Mouse (Mus musculus) hindbrain, postnatal 0 days (tissue): Measurements from ENCODE around the gene Gprc5b. TPM values are rescaled to one million over a fixed set of nuclear protein-coding genes. Genes with fewer than 3 reads are reported as not detected.

Experiments used
- ATAC-seq: fragments of 200-750 bp; cut with Nextera tagmentation; 2 replicates; pipeline ENCODE4 v1.8.0; 2017; ENCODE audit warnings: mild to moderate bottlenecking, moderate TSS enrichment, moderate library complexity
- DNase-seq: peaks from one replicate; pipeline ENCODE4 v3.0.0-alpha.2; 2015; ENCODE audit warnings: low spot score
- H3K27ac ChIP-seq: fragments of 300-500 bp; sonication (generic); 2 replicates; pipeline ENCODE4 v1.5.1; 2014; ENCODE audit warnings: mild to moderate bottlenecking
- H3K27me3 ChIP-seq: fragments of 300-500 bp; sonication (generic); 2 replicates; pipeline ENCODE4 v1.6.1; 2014; ENCODE audit warnings: low read length, mixed read lengths; ENCODE audit not compliant: insufficient read depth
- H3K36me3 ChIP-seq: fragments of 300-500 bp; sonication (generic); 2 replicates; pipeline ENCODE4 v1.6.1; 2014; ENCODE audit warnings: low read length, mixed read lengths; ENCODE audit not compliant: insufficient read depth
- H3K4me1 ChIP-seq: fragments of 300-500 bp; sonication (generic); 2 replicates; pipeline ENCODE4 v1.6.1; 2014; ENCODE audit warnings: antibody characterized with exemption, low read length, mixed read lengths; ENCODE audit not compliant: insufficient read depth
- H3K4me2 ChIP-seq: fragments of 300-500 bp; sonication (generic); 2 replicates; pipeline ENCODE4 v1.6.1; 2014; ENCODE audit warnings: low read depth, mild to moderate bottlenecking, low read length, moderate library complexity, mixed read lengths
- H3K4me3 ChIP-seq: fragments of 300-500 bp; sonication (generic); 2 replicates; pipeline ENCODE4 v1.5.1; 2014; ENCODE audit warnings: low read length
- H3K9ac ChIP-seq: fragments of 300-500 bp; sonication (generic); replicated peaks from 2 replicates; pipeline ENCODE4 v1.6.1; 2014; ENCODE audit warnings: mild to moderate bottlenecking, low read length, moderate library complexity, mixed read lengths
- H3K9me3 ChIP-seq: fragments of 300-500 bp; sonication (generic); 2 replicates; pipeline ENCODE4 v1.6.1; 2016; ENCODE audit warnings: low read length, mixed read lengths
- CTCF ChIP-seq: IDR thresholded peaks from 2 replicates; pipeline ENCODE4 v1.5.1; 2016; ENCODE audit warnings: antibody characterized with exemption, control low read depth, low read depth
- WGBS: fragments of 180-500 bp; shearing (Covaris S2); extraction: QIAGEN DNeasy Blood & Tissue Kit; methylation state at CpG from one replicate; pipeline ENCODE4 v1.1.7; 2014; 5-methylcytosine and 5-hydroxymethylcytosine counted together
- polyA plus RNA-seq: library from polyadenylated mRNA; unstranded; fragments of >200 nt; fragmentation: Nextera tagmentation; extraction: Ambion mirVana; gene quantifications from 2 replicates; pipeline ENCODE4 v1.2.1, GENCODE M21; 2015
- total RNA-seq: library from RNA; depleted of rRNA; stranded (reverse); fragments of >200 nt; gene quantifications from 2 replicates; pipeline ENCODE4 v1.2.3, GENCODE M21; 2014

Gprc5b gene
- total and polyA plus RNA-seq, 2 experiments from 2014 or later = 9.5 to 56.9 TPM

DNA sequence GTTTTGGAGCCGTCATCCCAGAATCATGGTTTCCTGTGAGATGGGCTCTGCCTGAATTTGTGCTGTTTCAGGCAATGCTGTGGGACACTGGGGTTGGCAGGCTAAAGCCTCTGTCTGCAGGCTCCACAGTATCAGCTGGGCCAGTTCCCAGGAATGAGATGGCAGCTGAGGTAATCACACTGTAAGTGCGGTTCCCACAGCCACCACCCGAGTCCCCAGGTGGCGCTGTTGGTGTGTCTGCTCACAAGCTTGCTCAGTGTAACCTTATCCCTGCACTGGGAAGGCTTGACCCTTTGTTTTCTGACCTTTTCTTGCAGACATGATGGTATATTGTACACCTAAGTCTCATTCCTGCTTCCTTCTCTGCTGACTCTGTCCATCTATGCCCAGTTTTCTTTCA lies 24.5 kb upstream of the Gprc5b start:
- no peaks in the 10 kb centered on the region for H3K4me1 ChIP-seq
- peak; percentile 91 for DNase-seq
- no peaks in the 10 kb centered on the region for H3K36me3 ChIP-seq
- no peak overlapping the region for H3K4me2 ChIP-seq
- no peaks in the 10 kb centered on the region for H3K27me3 ChIP-seq
- H3K9me3 ChIP-seq = no peaks in the 10 kb centered on the region
- 13% methylated on average over 4 of the region's 4 CpGs for WGBS
- H3K27ac ChIP-seq = no peak overlapping the region
- peak; percentile 84 for ATAC-seq
- no peak overlapping the region for H3K9ac ChIP-seq
- H3K4me3 ChIP-seq = no peak overlapping the region
- peak; percentile 92 for TF ChIP-seq CTCF

DNA sequence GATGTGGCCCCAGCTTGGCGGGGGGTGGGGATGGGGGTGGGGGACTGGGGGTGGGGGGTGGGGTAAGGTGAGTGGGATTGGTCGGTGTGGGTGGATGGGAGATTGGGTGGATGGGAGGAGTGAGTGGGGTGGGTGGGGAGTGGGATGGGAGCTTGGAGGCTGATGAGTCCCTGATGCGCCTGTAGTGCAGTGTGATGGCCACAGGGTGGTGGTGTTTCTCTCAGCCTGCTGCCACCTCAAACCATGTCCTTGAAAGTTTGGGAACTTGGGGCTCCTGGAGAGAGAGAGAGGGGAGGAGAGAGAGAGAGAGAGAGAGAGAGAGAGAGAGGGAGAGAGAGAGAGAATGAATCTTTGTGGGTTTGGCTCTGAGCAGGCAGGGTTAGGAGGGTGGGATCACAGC lies 20.7 kb upstream of the Gprc5b start:
- DNase-seq = peak; percentile 80
- peak; percentile 34; the same call in 1 of the 2 replicates for ATAC-seq
- TF ChIP-seq CTCF = peak; percentile 80
- 4% methylated on average over 3 of the region's 3 CpGs for WGBS
- Histone ChIP-seq H3K36me3 (no peaks in the 10 kb centered on the region), H3K9ac (no peak overlapping the region), H3K27me3 (no peaks in the 10 kb centered on the region), H3K27ac (no peak overlapping the region), H3K4me3 (no peak overlapping the region), H3K4me2 (no peak overlapping the region), H3K9me3 (no peaks in the 10 kb centered on the region), H3K4me1 (no peaks in the 10 kb centered on the region)

DNA sequence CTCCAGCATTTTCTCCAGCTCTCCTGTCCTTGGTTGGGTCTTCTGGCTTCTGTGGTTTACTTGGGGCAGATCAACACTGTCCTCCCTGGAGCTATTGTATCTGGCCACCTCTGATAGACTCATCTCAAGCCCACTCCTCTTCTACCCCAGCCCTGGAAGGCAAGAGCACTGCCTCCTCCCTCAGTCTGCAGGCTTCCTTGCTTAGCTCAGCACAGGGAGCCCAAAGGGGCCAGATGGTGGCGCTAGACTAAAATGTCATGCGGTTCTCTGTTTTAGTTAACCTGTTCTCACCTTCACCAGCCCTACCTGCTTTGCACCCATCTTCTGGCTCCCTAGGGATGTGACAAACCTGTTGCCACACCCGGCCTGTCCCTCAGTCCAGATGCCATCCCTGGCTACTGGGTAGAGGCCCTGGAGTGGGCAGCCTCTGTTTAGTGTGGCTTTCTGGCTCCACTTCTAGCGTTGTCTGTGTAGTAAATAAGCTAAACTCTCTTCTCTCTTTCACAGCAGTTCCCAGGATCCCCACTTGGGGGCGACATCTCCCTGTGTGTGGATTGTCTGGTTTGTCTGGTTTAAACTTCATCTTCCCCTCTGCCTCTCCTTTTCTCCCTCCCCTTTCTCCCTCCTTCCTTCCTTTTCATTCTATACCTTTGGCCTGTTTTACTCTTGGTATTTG lies 16.0 kb upstream of the Gprc5b start:
- peak; percentile 95 for TF ChIP-seq CTCF

DNA sequence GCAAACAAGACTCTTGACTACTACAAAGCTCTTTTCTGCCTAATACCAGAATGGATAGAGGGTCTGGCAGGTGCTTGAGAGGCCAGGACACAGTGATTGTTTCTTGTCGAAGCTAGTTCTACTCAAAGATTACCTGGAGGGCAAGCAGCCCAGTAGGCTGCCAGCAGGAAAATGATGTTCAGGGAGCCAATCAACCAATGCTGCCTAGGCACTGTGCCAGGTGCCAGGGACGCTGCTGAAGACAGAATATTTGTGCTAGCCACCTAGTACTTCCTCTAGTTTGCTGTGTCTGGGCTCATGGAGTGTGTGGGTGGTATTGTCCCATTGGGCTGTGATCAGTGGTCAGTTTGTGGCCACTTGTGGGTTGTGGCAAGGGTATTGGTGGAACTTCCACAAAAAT lies 7.5 kb upstream of the Gprc5b start:
- Histone ChIP-seq H3K27ac (no peak overlapping the region), H3K4me2 (no peak overlapping the region), H3K4me3 (no peak overlapping the region), H3K27me3 (no peaks in the 10 kb centered on the region), H3K9ac (no peak overlapping the region), H3K36me3 (no peaks in the 10 kb centered on the region), H3K4me1 (no peaks in the 10 kb centered on the region), H3K9me3 (no peaks in the 10 kb centered on the region)
- DNase-seq (no peak), ATAC-seq (no peak)
- no peak for TF ChIP-seq CTCF
- 28% methylated on average over 2 of the region's 2 CpGs for WGBS

More for the DNA sequence above, 16.0 kb upstream of the Gprc5b start:
- Histone ChIP-seq H3K9me3 (no peaks in the 10 kb centered on the region), H3K9ac (no peak overlapping the region), H3K27me3 (no peaks in the 10 kb centered on the region), H3K27ac (no peak overlapping the region), H3K4me1 (no peaks in the 10 kb centered on the region), H3K36me3 (no peaks in the 10 kb centered on the region), H3K4me2 (no peak overlapping the region), H3K4me3 (no peak overlapping the region)
- 16% methylated on average over 5 of the region's 5 CpGs for WGBS
- DNase-seq (peak; percentile 82), ATAC-seq (peak; percentile 74)

- no peak for ATAC-seq
- H3K4me3 ChIP-seq = no peak overlapping the region
- H3K27ac ChIP-seq = no peak overlapping the region
- H3K27me3 ChIP-seq = no peaks in the 10 kb centered on the region
- no peaks in the 10 kb centered on the region for H3K4me1 ChIP-seq
- H3K36me3 ChIP-seq = no peaks in the 10 kb centered on the region
- no peak for TF ChIP-seq CTCF
- no peak for DNase-seq
- no peaks in the 10 kb centered on the region for H3K9me3 ChIP-seq
- WGBS = 52% methylated on average over 2 of the region's 2 CpGs
- H3K4me2 ChIP-seq = no peak overlapping the region
- no peak overlapping the region for H3K9ac ChIP-seq
These were observed 7.0 kb upstream of the Gprc5b start for GRCm38 (mm10) chr7:119001965-119002364.

GRCm38 (mm10) chr7:118999857-119000256 lies 4.8 kb upstream of the Gprc5b start:
- no peak for ATAC-seq
- Histone ChIP-seq H3K27me3 (no peaks in the 10 kb centered on the region), H3K27ac (no peak overlapping the region), H3K9ac (no peak overlapping the region), H3K4me1 (no peaks in the 10 kb centered on the region; the same call in 1 of the 2 replicates), H3K36me3 (no peaks in the 10 kb centered on the region), H3K4me3 (no peak overlapping the region), H3K4me2 (no peak overlapping the region), H3K9me3 (no peaks in the 10 kb centered on the region)
- 65% methylated on average over 2 of the region's 2 CpGs for WGBS
- TF ChIP-seq CTCF = no peak
- no peak for DNase-seq

- Histone ChIP-seq H3K9ac (no peak overlapping the region), H3K4me1 (peaks cover 21% of the 10 kb centered on the region), H3K27ac (no peak overlapping the region), H3K36me3 (no peaks in the 10 kb centered on the region), H3K4me2 (peak overlapping the region; percentile 89), H3K9me3 (no peaks in the 10 kb centered on the region), H3K4me3 (no peak overlapping the region), H3K27me3 (no peaks in the 10 kb centered on the region)
- WGBS = 10% methylated on average over 13 of the region's 13 CpGs
- peak; percentile 59 for ATAC-seq
- peak; percentile 91 for DNase-seq
- peak; percentile 100 for TF ChIP-seq CTCF
These were observed 1.3 kb upstream of the Gprc5b start for GRCm38 (mm10) chr7:118996137-118996837.
